Mouse (Mus musculus) embryonic facial prominence, embryonic 15.5 days (tissue): ENCODE measurements around the gene Cradd. TPM values are rescaled to one million over a fixed set of nuclear protein-coding genes. Genes with fewer than 3 reads are reported as not detected.

ENCODE experiments used
- ATAC-seq: fragments of 200-750 bp; cut with Nextera tagmentation; 2 replicates; pipeline ENCODE4 v1.8.0; 2017; ENCODE audit warnings: low read depth, moderate TSS enrichment; ENCODE audit not compliant: insufficient number of reproducible peaks, low FRiP score, low TSS enrichment
- H3K27ac ChIP-seq: fragments of 300-500 bp; sonication (generic); replicated peaks from 2 replicates; pipeline ENCODE4 v1.5.1; 2015; ENCODE audit warnings: mild to moderate bottlenecking, inconsistent platforms
- H3K27me3 ChIP-seq: fragments of 300-500 bp; sonication (generic); 2 replicates; pipeline ENCODE4 v1.6.1; 2015; ENCODE audit warnings: inconsistent platforms
- H3K36me3 ChIP-seq: fragments of 300-500 bp; sonication (generic); 2 replicates; pipeline ENCODE4 v1.6.1; 2015; ENCODE audit warnings: mild to moderate bottlenecking, inconsistent platforms
- H3K4me1 ChIP-seq: fragments of 300-500 bp; sonication (generic); 2 replicates; pipeline ENCODE4 v1.6.1; 2015; ENCODE audit warnings: inconsistent platforms
- H3K4me2 ChIP-seq: fragments of 300-500 bp; sonication (generic); replicated peaks from 2 replicates; pipeline ENCODE4 v1.6.1; 2015; ENCODE audit warnings: mild to moderate bottlenecking, inconsistent platforms
- H3K4me3 ChIP-seq: fragments of 300-500 bp; sonication (generic); replicated peaks from 2 replicates; pipeline ENCODE4 v1.5.1; 2015; ENCODE audit warnings: mild to moderate bottlenecking, inconsistent platforms
- H3K9ac ChIP-seq: fragments of 300-500 bp; sonication (generic); 2 replicates; pipeline ENCODE4 v1.6.1; 2015; ENCODE audit warnings: inconsistent platforms
- H3K9me3 ChIP-seq: fragments of 300-500 bp; sonication (generic); replicated peaks from 2 replicates; pipeline ENCODE4 v1.6.1; 2016; ENCODE audit warnings: inconsistent platforms
- WGBS: fragments of 180-500 bp; shearing (Covaris S2); methylation state at CpG from one replicate; pipeline ENCODE4 v1.1.7; 2015; 5-methylcytosine and 5-hydroxymethylcytosine counted together
- polyA plus RNA-seq: library from polyadenylated mRNA; unstranded; fragments of >200 nt; fragmentation: Nextera tagmentation; extraction: Ambion mirVana; gene quantifications from 2 replicates; pipeline ENCODE4 v1.2.1, GENCODE M21; 2015

Gene Cradd
- polyA plus RNA-seq, 1 experiment from 2014 or later = 11.1 TPM

- Histone ChIP-seq H3K4me1 (peaks cover 14% of the 10 kb centered on the region; the same call in 1 of the 2 replicates), H3K27ac (no peak overlapping the region), H3K4me3 (no peak overlapping the region), H3K9me3 (no peaks in the 10 kb centered on the region), H3K9ac (no peak overlapping the region), H3K4me2 (no peak overlapping the region), H3K36me3 (no peaks in the 10 kb centered on the region), H3K27me3 (0 out of 2 replicates have a peak, but pooled peaks cover 5% of the 10 kb centered on the region)
- ATAC-seq = no peak
- WGBS = 68% methylated on average over 10 of the region's 10 CpGs
Observed at GRCm38 (mm10) chr10:95266041-95266762, 57.7 kb downstream of the Cradd start.

GRCm38 (mm10) chr10:95265576-95265975 is 58.4 kb downstream of the Cradd start:
- Histone ChIP-seq H3K4me3 (no peak overlapping the region), H3K4me2 (peak overlapping the region; percentile 76), H3K27ac (no peak overlapping the region), H3K9ac (no peak overlapping the region), H3K4me1 (peaks cover 14% of the 10 kb centered on the region; the same call in 1 of the 2 replicates), H3K27me3 (0 out of 2 replicates have a peak, but pooled peaks cover 5% of the 10 kb centered on the region), H3K9me3 (no peaks in the 10 kb centered on the region), H3K36me3 (no peaks in the 10 kb centered on the region)
- no peak for ATAC-seq
- 77% methylated on average over 4 of the region's 4 CpGs for WGBS

DNA sequence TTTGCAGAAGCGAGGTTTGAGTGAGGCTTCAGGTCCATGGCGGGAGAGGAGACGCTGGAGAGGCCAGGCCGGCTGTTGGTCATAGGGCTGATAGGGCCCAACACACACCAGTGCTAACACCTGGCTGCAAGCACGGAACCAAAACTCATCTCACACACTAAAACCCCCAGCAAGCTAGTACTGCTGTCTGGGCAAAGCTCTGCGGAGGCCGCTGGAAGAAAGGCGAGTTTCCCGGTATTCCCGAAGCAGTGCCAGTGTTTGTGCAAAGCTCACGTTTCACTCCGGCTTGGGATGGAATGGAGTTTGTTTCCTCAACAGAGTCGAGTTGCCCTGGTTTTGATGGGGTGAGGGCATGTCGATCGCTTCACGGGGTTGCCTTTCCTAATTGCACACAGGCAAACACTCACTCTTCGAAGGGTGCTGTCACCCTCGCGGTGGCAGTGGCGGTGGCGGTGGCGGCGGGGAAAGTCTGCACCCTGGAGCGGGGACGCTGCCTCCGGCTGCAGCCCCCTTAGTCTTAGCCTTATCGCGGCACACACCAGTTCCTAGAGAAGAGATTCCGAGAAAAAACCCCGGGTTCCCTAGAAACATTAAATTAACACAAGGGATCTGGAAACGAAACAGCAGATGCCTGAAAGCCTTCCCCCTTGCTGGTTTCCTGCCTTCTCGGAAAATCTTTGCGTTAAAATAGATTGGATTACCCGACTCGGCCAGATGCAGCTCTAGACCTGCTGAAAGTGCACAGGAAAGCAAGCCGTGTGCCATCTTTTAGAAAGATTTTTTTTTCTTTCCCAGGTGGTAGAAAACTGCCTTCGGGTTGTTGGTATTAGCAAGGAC is 59.2 kb downstream of the Cradd start:
- H3K4me2 ChIP-seq = peak overlapping the region; percentile 76
- 0 out of 2 replicates have a peak, but pooled peaks cover 5% of the 10 kb centered on the region for H3K27me3 ChIP-seq
- peak; percentile 45; the same call in 1 of the 2 replicates for ATAC-seq
- peaks cover 14% of the 10 kb centered on the region; the same call in 1 of the 2 replicates for H3K4me1 ChIP-seq
- H3K27ac ChIP-seq = peak overlapping the region; percentile 69
- WGBS = 7% methylated on average over 37 of the region's 37 CpGs
- no peaks in the 10 kb centered on the region for H3K9me3 ChIP-seq
- peak overlapping the region; percentile 37 for H3K9ac ChIP-seq
- H3K36me3 ChIP-seq = no peaks in the 10 kb centered on the region
- peak overlapping the region; percentile 48 for H3K4me3 ChIP-seq

DNA sequence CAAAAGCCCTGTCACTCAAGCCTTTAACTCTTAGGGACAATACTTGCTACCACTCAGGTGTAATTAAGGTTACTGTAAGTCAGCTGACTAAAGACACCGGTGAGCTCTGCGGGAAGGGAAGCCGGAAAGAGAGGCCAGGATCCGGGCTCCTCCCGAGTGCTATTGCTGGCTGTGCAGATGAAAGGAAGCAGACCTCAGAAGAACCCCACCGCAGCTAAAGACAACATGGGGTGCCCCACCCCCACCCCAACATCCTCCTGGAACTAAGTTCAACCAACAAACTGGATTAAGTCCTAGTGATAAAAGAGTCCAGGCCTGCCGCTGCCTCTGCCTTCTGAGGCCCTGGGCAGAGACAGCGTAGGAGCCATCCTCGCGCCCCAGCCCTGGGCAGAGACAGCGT is 61.5 kb downstream of the Cradd start:
- Histone ChIP-seq H3K9me3 (no peaks in the 10 kb centered on the region), H3K4me2 (no peak overlapping the region), H3K36me3 (no peaks in the 10 kb centered on the region), H3K4me1 (peaks cover 14% of the 10 kb centered on the region; the same call in 1 of the 2 replicates), H3K27me3 (0 out of 2 replicates have a peak, but pooled peaks cover 5% of the 10 kb centered on the region), H3K4me3 (no peak overlapping the region), H3K27ac (no peak overlapping the region), H3K9ac (no peak overlapping the region)
- 33% methylated on average over 11 of the region's 11 CpGs for WGBS
- no peak for ATAC-seq

GRCm38 (mm10) chr10:95261279-95261678 is 62.7 kb downstream of the Cradd start:
- Histone ChIP-seq H3K4me1 (peaks cover 14% of the 10 kb centered on the region), H3K4me3 (no peak overlapping the region), H3K36me3 (no peaks in the 10 kb centered on the region), H3K9me3 (no peaks in the 10 kb centered on the region), H3K9ac (no peak overlapping the region), H3K27me3 (0 out of 2 replicates have a peak, but pooled peaks cover 5% of the 10 kb centered on the region), H3K27ac (no peak overlapping the region), H3K4me2 (no peak overlapping the region)
- ATAC-seq = no peak
- WGBS = 43% methylated on average over 2 of the region's 2 CpGs

- no peaks in the 10 kb centered on the region for H3K9me3 ChIP-seq
- no peak overlapping the region for H3K9ac ChIP-seq
- no peaks in the 10 kb centered on the region for H3K36me3 ChIP-seq
- no peak overlapping the region for H3K4me2 ChIP-seq
- peaks cover 14% of the 10 kb centered on the region for H3K4me1 ChIP-seq
- 86% methylated on average over 3 of the region's 3 CpGs for WGBS
- 0 out of 2 replicates have a peak, but pooled peaks cover 5% of the 10 kb centered on the region for H3K27me3 ChIP-seq
- no peak overlapping the region for H3K27ac ChIP-seq
- H3K4me3 ChIP-seq = no peak overlapping the region
- ATAC-seq = no peak
Observed at GRCm38 (mm10) chr10:95260420-95260819, 63.5 kb downstream of the Cradd start.

- 0 out of 2 replicates have a peak, but pooled peaks cover 5% of the 10 kb centered on the region for H3K27me3 ChIP-seq
- ATAC-seq = no peak
- no peaks in the 10 kb centered on the region for H3K9me3 ChIP-seq
- H3K36me3 ChIP-seq = no peaks in the 10 kb centered on the region
- whole genome bisulfite sequencing = 76% methylated on average over 10 of the region's 10 CpGs
- no peak overlapping the region for H3K4me3 ChIP-seq
- no peak overlapping the region for H3K9ac ChIP-seq
- no peak overlapping the region for H3K4me2 ChIP-seq
- H3K27ac ChIP-seq = no peak overlapping the region
- H3K4me1 ChIP-seq = peaks cover 22% of the 10 kb centered on the region
Observed at GRCm38 (mm10) chr10:95258471-95259155, 65.3 kb downstream of the Cradd start.

GRCm38 (mm10) chr10:95257979-95258378 is 66.0 kb downstream of the Cradd start:
- Histone ChIP-seq H3K27me3 (no peaks in the 10 kb centered on the region), H3K9me3 (no peaks in the 10 kb centered on the region), H3K4me1 (peaks cover 22% of the 10 kb centered on the region), H3K4me2 (no peak overlapping the region), H3K36me3 (no peaks in the 10 kb centered on the region), H3K27ac (no peak overlapping the region), H3K9ac (no peak overlapping the region), H3K4me3 (no peak overlapping the region)
- 73% methylated on average over 8 of the region's 8 CpGs for WGBS
- no peak for ATAC-seq

DNA sequence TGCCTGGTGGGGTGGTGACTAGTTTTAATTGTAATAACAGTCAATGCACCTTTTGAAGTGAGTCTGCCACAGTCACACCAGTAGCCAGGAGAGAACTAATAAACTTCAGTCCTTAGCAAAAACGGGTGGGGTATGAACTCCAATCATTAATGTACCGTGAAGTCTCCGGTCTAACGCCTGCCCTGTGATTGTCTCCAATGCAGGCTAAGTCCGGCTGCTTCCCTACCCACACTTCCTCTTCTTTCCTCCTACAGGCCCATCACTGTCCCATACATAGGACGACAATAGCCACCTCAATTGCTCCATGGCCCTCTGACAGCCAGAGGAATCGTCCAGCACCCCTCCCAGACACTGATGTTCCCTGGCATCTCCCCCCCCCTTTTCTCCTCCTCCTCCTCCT is 67.8 kb downstream of the Cradd start:
- H3K9ac ChIP-seq = no peak overlapping the region
- no peaks in the 10 kb centered on the region for H3K27me3 ChIP-seq
- no peak for ATAC-seq
- WGBS = 36% methylated on average over 7 of the region's 7 CpGs
- H3K36me3 ChIP-seq = no peaks in the 10 kb centered on the region
- no peaks in the 10 kb centered on the region for H3K9me3 ChIP-seq
- H3K4me2 ChIP-seq = no peak overlapping the region
- H3K4me1 ChIP-seq = peaks cover 22% of the 10 kb centered on the region
- no peak overlapping the region for H3K27ac ChIP-seq
- no peak overlapping the region for H3K4me3 ChIP-seq

GRCm38 (mm10) chr10:95255018-95255680 is 68.8 kb downstream of the Cradd start:
- Histone ChIP-seq H3K27me3 (no peaks in the 10 kb centered on the region), H3K9me3 (no peaks in the 10 kb centered on the region), H3K9ac (no peak overlapping the region), H3K4me2 (peak overlapping the region; percentile 37), H3K4me1 (peaks cover 22% of the 10 kb centered on the region), H3K4me3 (no peak overlapping the region), H3K36me3 (no peaks in the 10 kb centered on the region), H3K27ac (0 out of 2 replicates have a peak overlapping the region, but pooled peaks have one; percentile 45)
- ATAC-seq = no peak
- 28% methylated on average over 8 of the region's 8 CpGs for WGBS
